Mouse (Mus musculus): ENCODE measurements around the gene Setd1a. TPM values are rescaled to one million over a fixed set of nuclear protein-coding genes. Genes with fewer than 3 reads are reported as not detected.

Gene Setd1a
- polyA plus RNA-seq, 1 experiment from 2014 or later: 21.1 TPM

GRCm38 (mm10) chr7:127750131-127751127 lies 26.0 kb upstream of the Setd1a start:
- H3K4me1 ChIP-seq: peaks cover 12% of the 10 kb centered on the region
- H3K4me2 ChIP-seq: no peak overlapping the region
- no peak for ATAC-seq (ENCODE audit: insufficient read depth, low FRiP score, low read depth)
- 88% methylated on average over 19 of the region's 19 CpGs for WGBS
- no peak overlapping the region for H3K9ac ChIP-seq
- H3K9me3 ChIP-seq: no peaks in the 10 kb centered on the region
- H3K4me3 ChIP-seq (replicated peaks): no peak overlapping the region
- H3K27me3 ChIP-seq (replicated peaks): no peaks in the 10 kb centered on the region
- no peak overlapping the region for H3K27ac ChIP-seq
- peaks cover 53% of the 10 kb centered on the region for H3K36me3 ChIP-seq

- Histone ChIP-seq H3K36me3 (peaks cover 53% of the 10 kb centered on the region), H3K27ac (no peak overlapping the region), H3K4me1 (peaks cover 19% of the 10 kb centered on the region), H3K4me2 (no peak overlapping the region), H3K9ac (no peak overlapping the region), H3K9me3 (no peaks in the 10 kb centered on the region), H3K4me3 (replicated peaks) (no peak overlapping the region), H3K27me3 (replicated peaks) (no peaks in the 10 kb centered on the region)
- WGBS: 91% methylated on average over 5 of the region's 5 CpGs
- no peak for ATAC-seq (ENCODE audit: insufficient read depth, low FRiP score, low read depth)
These were observed 24.9 kb upstream of the Setd1a start for GRCm38 (mm10) chr7:127751619-127752018.

- no peak overlapping the region for H3K4me3 ChIP-seq (replicated peaks)
These were observed 24.4 kb upstream of the Setd1a start for GRCm38 (mm10) chr7:127752069-127752468.

GRCm38 (mm10) chr7:127753158-127753557 lies 23.3 kb upstream of the Setd1a start:
- Histone ChIP-seq H3K4me2 (no peak overlapping the region), H3K27me3 (replicated peaks) (no peaks in the 10 kb centered on the region), H3K27ac (no peak overlapping the region), H3K4me3 (replicated peaks) (no peak overlapping the region), H3K9ac (no peak overlapping the region), H3K9me3 (no peaks in the 10 kb centered on the region), H3K4me1 (peaks cover 8% of the 10 kb centered on the region; the same call in 1 of the 2 replicates), H3K36me3 (peaks cover 61% of the 10 kb centered on the region)
- WGBS: 63% methylated on average over 5 of the region's 5 CpGs
- ATAC-seq (ENCODE audit: insufficient read depth, low FRiP score, low read depth): no peak

More at GRCm38 (mm10) chr7:127752069-127752468, 24.4 kb upstream of the Setd1a start:
- ATAC-seq (ENCODE audit: insufficient read depth, low FRiP score, low read depth): no peak
- no peaks in the 10 kb centered on the region for H3K27me3 ChIP-seq (replicated peaks)
- H3K4me2 ChIP-seq: no peak overlapping the region
- peaks cover 56% of the 10 kb centered on the region for H3K36me3 ChIP-seq
- WGBS: 93% methylated on average over 27 of the region's 27 CpGs
- no peaks in the 10 kb centered on the region for H3K9me3 ChIP-seq
- H3K27ac ChIP-seq: no peak overlapping the region
- no peak overlapping the region for H3K9ac ChIP-seq
- H3K4me1 ChIP-seq: peaks cover 19% of the 10 kb centered on the region

DNA sequence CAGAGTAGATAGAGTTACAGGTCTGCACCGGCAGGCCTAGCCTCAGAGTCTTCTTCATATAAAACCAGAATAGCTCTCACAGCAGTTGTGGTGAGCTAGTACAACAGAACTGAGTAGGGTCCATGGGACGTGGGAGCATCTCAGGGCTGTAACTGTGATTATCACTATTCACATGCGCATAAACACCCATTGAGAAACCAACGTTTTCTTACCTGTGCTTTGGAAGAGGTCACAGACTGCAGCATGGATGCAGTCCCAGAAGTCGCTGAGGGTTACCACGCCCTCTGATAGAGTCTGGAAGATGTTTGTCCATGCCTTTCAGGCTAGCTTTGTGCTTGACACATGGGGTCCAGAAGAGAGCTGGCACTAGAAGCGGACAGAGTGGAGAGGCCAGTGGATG lies 22.7 kb upstream of the Setd1a start:
- ATAC-seq (ENCODE audit: insufficient read depth, low FRiP score, low read depth): no peak
- 80% methylated on average over 7 of the region's 7 CpGs for WGBS
- Histone ChIP-seq H3K27ac (no peak overlapping the region), H3K9ac (no peak overlapping the region), H3K9me3 (no peaks in the 10 kb centered on the region), H3K4me1 (0 out of 2 replicates have a peak, but pooled peaks cover 7% of the 10 kb centered on the region), H3K4me3 (replicated peaks) (no peak overlapping the region), H3K27me3 (replicated peaks) (no peaks in the 10 kb centered on the region), H3K4me2 (no peak overlapping the region), H3K36me3 (peaks cover 55% of the 10 kb centered on the region)

- Histone ChIP-seq H3K27ac (peak overlapping the region; percentile 12; the same call in 1 of the 2 replicates), H3K9ac (no peak overlapping the region), H3K36me3 (peaks cover 31% of the 10 kb centered on the region), H3K9me3 (no peaks in the 10 kb centered on the region), H3K27me3 (replicated peaks) (no peaks in the 10 kb centered on the region), H3K4me2 (no peak overlapping the region), H3K4me3 (replicated peaks) (no peak overlapping the region), H3K4me1 (peaks cover 11% of the 10 kb centered on the region; the same call in 1 of the 2 replicates)
- 46% methylated on average over 6 of the region's 6 CpGs for WGBS
- ATAC-seq (ENCODE audit: insufficient read depth, low FRiP score, low read depth): no peak
These were observed 16.8 kb upstream of the Setd1a start for GRCm38 (mm10) chr7:127759716-127760115.

- no peak overlapping the region for H3K4me2 ChIP-seq
- H3K9ac ChIP-seq: no peak overlapping the region
- H3K4me3 ChIP-seq (replicated peaks): no peak overlapping the region
- whole genome bisulfite sequencing: 68% methylated on average over 3 of the region's 3 CpGs
- ATAC-seq (ENCODE audit: insufficient read depth, low FRiP score, low read depth): no peak
- H3K36me3 ChIP-seq: peaks cover 34% of the 10 kb centered on the region
- H3K27me3 ChIP-seq (replicated peaks): no peaks in the 10 kb centered on the region
- no peak overlapping the region; the same call in 1 of the 2 replicates for H3K27ac ChIP-seq
- H3K9me3 ChIP-seq: no peaks in the 10 kb centered on the region
- peaks cover 11% of the 10 kb centered on the region; the same call in 1 of the 2 replicates for H3K4me1 ChIP-seq
These were observed 16.0 kb upstream of the Setd1a start for GRCm38 (mm10) chr7:127760478-127760877.

DNA sequence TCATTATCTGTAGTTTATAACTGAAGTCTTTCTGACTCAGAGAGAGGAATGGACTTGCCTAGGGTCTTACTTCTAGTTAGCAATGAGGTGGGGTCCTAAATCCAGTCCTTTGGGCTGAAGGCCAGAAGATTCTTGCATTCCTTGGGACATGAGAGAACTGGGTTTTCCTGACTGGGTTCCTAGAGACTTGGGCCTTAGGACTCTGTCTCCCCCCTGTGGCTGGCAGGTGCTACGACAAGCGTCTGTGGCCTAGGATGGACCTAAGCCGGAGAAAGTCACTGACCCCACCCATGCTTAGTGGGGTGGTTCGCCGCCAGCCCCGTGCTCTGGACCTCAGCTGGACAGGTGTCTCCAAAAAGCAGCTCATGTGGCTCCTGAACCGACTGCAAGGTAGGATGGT lies 15.4 kb upstream of the Setd1a start:
- peaks cover 39% of the 10 kb centered on the region for H3K36me3 ChIP-seq
- H3K9ac ChIP-seq: no peak overlapping the region
- no peaks in the 10 kb centered on the region for H3K27me3 ChIP-seq (replicated peaks)
- no peak overlapping the region for H3K27ac ChIP-seq
- no peak overlapping the region for H3K4me3 ChIP-seq (replicated peaks)
- peak; percentile 57; the same call in 1 of the 2 replicates for ATAC-seq (ENCODE audit: insufficient read depth, low FRiP score, low read depth)
- H3K9me3 ChIP-seq: no peaks in the 10 kb centered on the region
- WGBS: 30% methylated on average over 7 of the region's 7 CpGs
- H3K4me2 ChIP-seq: no peak overlapping the region
- H3K4me1 ChIP-seq: peaks cover 10% of the 10 kb centered on the region; the same call in 1 of the 2 replicates

GRCm38 (mm10) chr7:127763642-127764041 lies 12.8 kb upstream of the Setd1a start:
- no peak overlapping the region for H3K9ac ChIP-seq
- no peak overlapping the region for H3K27ac ChIP-seq
- peaks cover 43% of the 10 kb centered on the region for H3K36me3 ChIP-seq
- no peak overlapping the region for H3K4me2 ChIP-seq
- H3K4me1 ChIP-seq: peaks cover 9% of the 10 kb centered on the region
- no peaks in the 10 kb centered on the region for H3K9me3 ChIP-seq
- no peak for ATAC-seq (ENCODE audit: insufficient read depth, low FRiP score, low read depth)
- H3K4me3 ChIP-seq (replicated peaks): no peak overlapping the region
- H3K27me3 ChIP-seq (replicated peaks): no peaks in the 10 kb centered on the region
- 87% methylated on average over 4 of the region's 4 CpGs for WGBS

- H3K4me3 ChIP-seq (replicated peaks): no peak overlapping the region
- H3K27me3 ChIP-seq (replicated peaks): no peaks in the 10 kb centered on the region
- H3K9ac ChIP-seq: no peak overlapping the region
- no peak overlapping the region for H3K27ac ChIP-seq
- H3K9me3 ChIP-seq: no peaks in the 10 kb centered on the region
- peaks cover 43% of the 10 kb centered on the region for H3K36me3 ChIP-seq
- no peak for ATAC-seq (ENCODE audit: insufficient read depth, low FRiP score, low read depth)
- H3K4me1 ChIP-seq: peaks cover 13% of the 10 kb centered on the region
- 83% methylated on average over 2 of the region's 2 CpGs for WGBS
- no peak overlapping the region for H3K4me2 ChIP-seq
These were observed 10.7 kb upstream of the Setd1a start for GRCm38 (mm10) chr7:127765756-127766155.

DNA sequence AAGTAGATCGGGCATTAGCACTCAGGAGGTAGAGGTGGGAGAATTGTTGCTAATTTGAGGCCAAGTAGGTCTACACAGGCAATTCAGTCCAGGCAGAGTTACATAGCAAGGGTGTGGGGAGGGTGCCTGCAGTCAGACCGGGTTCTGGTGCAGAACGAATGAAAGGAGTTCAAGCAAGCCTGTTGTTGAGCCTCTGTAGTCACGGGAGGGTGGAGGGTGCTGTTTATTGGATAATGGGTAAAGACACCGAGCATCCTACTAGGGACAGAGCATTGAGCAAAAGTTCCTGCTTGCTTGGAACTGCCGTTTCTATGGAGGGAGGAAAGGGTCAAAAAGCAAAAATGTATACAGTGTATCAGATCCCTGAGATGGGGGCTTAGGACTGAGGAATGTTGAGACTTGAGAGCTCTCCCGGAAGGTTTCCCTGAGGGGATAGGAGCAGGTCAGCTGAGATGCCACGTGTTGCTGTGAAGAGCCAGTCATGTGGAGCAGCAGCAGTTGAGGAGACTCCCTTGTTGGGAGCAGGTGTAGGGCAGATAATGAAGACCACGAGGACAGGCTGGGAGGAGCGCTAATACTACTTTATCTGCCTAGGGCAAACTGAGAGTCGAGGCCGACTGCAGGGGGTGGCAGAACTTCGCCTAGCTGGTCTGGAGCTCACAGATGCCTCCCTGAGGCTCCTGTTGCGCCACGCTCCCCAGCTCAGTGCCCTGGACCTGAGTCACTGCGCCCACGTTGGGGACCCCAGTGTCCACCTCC lies 9.4 kb upstream of the Setd1a start:
- Histone ChIP-seq H3K9me3 (no peaks in the 10 kb centered on the region), H3K4me3 (replicated peaks) (no peak overlapping the region), H3K4me1 (peaks cover 18% of the 10 kb centered on the region), H3K4me2 (no peak overlapping the region), H3K9ac (no peak overlapping the region), H3K36me3 (peaks cover 43% of the 10 kb centered on the region), H3K27me3 (replicated peaks) (no peaks in the 10 kb centered on the region), H3K27ac (no peak overlapping the region)
- 75% methylated on average over 17 of the region's 17 CpGs for WGBS
- peak; percentile 40; the same call in 1 of the 2 replicates for ATAC-seq (ENCODE audit: insufficient read depth, low FRiP score, low read depth)
